Mouse (Mus musculus) lung, postnatal 25 days (tissue): ENCODE measurements around the gene Olfr229.
"Not testable (repeated sequence)": the region's sequence is repeated elsewhere in the genome, so short reads cannot be mapped to it uniquely, and the experiment has no call there.

Source experiments
- DNase-seq: peaks from one replicate; pipeline ENCODE4 v3.0.0; 2022; ENCODE audit warnings: low spot score

Gene Olfr229

DNA sequence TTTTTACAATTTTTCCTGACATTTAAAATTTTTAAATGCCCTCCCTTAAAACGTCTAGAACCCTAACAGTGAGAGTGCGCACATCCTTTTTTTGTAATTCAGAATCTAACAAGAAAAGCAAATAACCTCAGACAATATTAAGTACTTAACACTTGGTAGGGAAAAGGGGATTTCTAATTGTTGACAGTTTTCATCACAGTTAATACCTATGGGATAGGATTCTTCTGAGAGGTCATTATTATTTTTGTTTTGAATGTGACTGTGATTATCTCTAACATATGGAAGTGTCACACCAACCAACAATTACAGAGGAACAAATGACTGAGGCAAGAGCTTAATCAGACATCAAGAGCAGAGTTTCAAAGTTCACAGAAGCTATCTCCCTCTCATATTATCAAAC lies at the start of gene Olfr229:
Gene Olfr229 (plus strand): TSS at position 301 of the 400 bp plus-strand sequence.
- no peak for DNase-seq

DNA sequence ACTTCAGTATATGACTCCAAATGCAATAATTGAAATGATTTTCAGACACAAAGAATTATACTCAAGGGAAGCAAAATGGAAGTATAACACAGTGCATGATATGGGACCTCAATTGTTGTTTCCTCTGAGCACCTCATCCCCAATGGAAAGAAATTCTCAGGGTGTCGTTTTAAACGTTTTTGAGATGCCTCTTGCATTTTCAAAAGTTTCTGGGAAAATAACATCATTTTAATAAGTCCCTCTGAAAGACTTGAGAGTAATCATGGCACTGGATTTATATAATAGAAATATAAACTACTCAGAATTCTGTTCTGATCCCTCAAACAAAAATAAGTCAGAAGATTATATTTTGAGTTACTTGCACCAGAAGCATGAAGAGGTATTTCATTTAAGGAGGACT lies 41.0 kb upstream of the Olfr229 start, which contains the start of gene Olfr972:
Gene Olfr972 (plus strand): TSS at position 301 of the 400 bp plus-strand sequence.
- no peak for DNase-seq

DNA sequence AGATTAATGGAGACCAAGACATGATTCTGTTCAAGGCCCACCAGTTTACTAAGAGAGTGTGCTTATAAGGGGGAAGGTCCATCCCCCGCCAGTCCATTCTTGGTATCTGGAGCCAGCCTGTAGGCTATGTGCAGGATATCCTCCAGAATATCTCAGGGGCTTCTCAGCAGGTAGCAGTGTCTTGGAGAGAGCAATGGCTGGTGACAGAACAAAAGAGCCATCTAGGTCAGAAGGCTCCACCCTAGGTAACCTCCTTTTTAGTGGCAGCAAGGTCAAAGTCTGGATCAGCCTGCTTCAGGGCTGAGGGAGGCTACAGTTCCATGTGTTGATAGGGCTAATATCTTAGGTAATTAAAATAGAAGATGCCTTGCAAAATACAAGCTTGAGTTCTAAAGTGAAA lies 35.1 kb upstream of the Olfr229 start:
- not testable (repeated sequence) for DNase-seq

DNA sequence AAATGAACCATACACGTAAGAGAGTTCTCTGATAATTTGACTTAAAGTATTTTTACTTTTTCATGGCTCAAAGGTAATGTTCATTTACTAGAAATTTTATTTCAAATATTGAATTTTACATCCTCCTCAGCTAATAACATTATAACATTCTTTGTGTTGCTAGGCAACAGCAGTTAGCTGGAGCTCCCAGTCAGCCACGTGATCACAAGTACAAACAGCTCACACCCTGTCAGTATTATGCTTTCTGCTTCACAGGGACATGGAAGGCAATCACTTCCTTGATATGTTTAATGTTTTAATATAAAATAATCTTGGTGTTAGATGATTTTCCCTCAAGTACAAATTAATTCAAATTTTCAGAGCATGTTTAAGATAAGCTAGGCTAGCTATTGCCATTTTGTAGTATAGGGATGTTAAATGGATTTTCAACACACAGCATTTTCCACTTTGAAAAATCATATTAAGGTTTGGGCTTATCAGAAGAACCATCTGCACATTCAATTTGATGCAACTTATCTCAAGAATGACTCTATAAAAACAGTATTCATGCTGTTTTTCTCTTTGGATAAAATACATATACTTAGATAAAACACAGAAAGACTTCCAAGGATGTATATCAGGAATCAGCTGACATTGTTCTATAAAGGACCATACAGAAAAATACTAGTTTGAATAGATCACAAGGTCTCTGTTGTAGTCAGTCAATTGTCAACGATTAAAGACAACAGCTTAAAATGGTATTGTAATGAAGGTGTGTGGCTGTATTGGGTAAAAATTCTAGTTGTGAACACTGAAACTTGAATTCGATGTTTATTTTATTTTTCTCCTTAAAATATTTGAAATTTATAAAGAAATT lies 29.4 kb upstream of the Olfr229 start:
- not testable (repeated sequence) for DNase-seq

DNA sequence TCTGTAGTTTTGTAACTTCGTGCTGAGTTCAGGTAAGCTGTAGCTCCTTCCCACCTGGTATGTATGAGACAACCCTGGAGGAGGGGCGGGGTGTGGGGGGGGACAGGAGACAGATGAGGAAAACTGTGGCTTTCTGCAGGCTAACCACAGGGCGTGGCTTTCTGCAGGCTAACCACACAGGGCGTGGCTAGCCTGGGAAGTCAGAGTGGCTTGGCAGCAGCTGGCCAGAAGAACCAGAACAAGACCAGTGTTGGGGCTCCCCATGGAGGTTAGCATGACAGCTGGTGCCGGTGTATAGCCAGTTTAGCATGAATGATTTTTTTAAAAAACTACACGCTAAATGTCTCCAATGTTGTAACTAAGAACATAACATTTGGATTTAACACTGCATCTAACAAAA lies 2.0 kb upstream of the Olfr229 start:
- no peak for DNase-seq

DNA sequence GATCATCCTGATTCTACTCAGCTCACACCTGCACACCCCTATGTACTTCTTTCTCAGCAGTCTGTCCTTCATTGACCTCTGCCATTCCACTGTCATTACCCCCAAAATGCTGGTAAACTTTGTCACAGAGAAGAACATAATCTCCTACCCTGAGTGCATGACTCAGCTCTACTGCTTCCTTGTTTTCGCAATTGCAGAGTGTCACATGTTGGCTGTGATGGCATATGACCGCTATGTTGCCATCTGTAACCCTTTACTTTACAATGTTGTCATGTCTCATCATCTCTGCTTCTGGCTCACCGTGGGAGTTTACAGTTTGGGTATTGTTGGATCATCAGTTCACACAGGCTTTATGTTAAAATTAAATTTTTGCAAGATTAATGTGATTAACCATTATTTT lies 2.8 kb downstream of the Olfr229 start:
- DNase-seq, result no peak

DNA sequence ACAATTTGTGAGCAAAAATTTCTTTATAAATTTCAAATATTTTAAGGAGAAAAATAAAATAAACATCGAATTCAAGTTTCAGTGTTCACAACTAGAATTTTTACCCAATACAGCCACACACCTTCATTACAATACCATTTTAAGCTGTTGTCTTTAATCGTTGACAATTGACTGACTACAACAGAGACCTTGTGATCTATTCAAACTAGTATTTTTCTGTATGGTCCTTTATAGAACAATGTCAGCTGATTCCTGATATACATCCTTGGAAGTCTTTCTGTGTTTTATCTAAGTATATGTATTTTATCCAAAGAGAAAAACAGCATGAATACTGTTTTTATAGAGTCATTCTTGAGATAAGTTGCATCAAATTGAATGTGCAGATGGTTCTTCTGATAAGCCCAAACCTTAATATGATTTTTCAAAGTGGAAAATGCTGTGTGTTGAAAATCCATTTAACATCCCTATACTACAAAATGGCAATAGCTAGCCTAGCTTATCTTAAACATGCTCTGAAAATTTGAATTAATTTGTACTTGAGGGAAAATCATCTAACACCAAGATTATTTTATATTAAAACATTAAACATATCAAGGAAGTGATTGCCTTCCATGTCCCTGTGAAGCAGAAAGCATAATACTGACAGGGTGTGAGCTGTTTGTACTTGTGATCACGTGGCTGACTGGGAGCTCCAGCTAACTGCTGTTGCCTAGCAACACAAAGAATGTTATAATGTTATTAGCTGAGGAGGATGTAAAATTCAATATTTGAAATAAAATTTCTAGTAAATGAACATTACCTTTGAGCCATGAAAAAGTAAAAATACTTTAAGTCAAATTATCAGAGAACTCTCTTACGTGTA lies 21.1 kb downstream of the Olfr229 start:
- not testable (repeated sequence) for DNase-seq

DNA sequence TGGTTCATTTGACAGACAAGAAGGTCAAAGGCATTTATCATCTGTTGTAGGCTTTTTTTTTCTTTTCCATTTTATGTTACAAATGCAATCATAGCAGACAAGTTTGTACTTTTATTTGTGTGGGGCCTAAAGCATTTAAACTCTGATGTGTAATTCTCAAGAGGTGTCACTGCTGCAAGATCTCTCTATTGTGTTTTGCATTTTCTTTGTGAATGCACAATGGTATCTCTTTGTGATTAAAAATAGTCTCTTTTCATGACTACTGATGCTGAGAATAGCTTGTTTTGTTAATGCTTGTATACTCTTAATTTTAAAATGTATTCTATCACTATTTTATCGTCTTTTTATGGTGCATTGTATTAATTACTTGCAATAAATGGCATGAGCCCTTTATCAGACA lies 21.7 kb downstream of the Olfr229 start:
- not testable (repeated sequence) for DNase-seq

DNA sequence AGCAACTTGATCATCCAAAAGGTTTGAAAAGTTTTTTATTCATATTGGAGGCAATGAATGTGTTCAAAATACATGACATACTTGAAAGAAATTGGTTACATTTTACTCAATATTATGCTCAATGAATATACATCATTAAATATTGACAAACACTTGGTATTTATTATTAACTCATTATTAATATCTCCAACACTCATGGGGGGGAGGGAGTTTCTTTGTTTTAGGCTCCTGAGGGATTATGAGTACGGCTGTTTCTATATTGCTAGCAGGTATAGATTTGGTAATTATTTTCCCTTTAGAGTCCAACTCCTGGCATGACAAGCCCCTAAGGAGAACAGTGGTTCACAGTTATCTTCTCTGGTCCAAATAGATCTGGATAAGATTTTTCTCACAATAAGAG lies 30.1 kb downstream of the Olfr229 start, which contains the start of gene Olfr974:
Gene Olfr974 (plus strand): TSS at position 301 of the 400 bp plus-strand sequence.
- DNase-seq, result no peak

DNA sequence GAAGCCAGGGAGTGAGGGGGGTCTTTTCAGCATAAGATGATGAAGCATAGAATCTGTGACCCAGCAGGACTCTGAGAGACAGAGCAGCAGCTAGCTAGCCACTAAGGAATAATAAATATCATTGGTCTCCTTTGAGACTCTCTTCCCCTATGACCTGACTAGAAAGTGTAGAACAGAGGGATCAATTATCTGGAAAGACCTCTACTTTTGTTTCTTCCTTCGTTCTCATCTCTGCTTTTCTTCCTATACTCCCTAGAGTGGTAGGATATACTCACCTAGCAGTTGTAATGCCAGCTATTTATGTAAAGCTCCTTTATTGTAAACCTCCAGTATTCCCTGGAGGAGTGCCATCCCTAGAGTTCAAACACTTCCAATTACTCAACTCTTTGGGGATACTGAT lies 44.8 kb downstream of the Olfr229 start, which contains the start of gene Olfr975:
Gene Olfr975 (minus strand): TSS at position 101 of the 400 bp plus-strand sequence.
- DNase-seq, result no peak

DNA sequence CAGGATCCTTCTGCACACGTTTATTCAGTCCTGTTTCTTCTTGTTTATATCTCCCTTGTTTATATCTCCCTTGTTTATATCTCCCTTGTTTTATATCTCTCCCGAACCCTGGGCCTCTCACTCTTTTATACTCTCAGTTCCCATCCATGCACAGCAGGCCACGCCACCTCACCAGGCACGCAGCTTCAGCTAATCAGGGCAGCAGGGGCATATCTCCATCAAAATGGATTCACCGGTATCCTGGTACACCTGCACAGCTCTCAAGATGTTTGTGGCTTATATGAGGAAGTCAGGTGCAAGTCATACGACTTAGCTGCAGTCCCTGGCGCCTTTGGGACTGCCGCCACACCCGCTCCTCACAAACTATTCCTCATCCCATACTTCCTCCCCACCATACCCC lies 53.9 kb downstream of the Olfr229 start, which contains the start of gene Olfr976:
Gene Olfr976 (minus strand): TSS at position 101 of the 400 bp plus-strand sequence.
- not testable (repeated sequence) for DNase-seq
